Mouse (Mus musculus): ENCODE measurements around the gene Siah3. TPM values are rescaled to one million over a fixed set of nuclear protein-coding genes. Genes with fewer than 3 reads are reported as not detected.

Siah3 gene
- total RNA-seq, 2 experiments from 2014 or later, result not detected

GRCm38 (mm10) chr14:75519668-75520067 is 63.9 kb downstream of the Siah3 start:
- no peak for DNase-seq (ENCODE audit: low spot score)

DNA sequence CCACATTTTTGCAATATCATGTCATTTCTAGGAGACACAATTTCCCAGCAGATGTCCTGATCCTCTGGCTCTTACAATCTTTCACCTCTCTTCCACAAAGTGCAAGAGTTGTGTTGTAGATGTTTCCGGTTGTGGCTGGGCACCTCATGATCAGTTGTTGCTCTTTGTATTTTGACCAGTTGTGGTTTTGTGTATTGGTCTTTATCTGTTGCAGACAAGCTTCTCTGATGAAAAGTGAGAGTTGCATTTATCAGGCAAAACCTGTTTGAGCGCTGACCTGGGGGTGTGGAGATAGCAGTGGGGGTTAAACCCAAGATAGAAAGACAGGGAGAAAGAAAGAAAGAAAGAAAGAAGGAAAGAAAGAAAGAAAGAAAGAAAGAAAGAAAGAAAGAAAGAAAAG is 68.9 kb downstream of the Siah3 start:
- no peak for DNase-seq (ENCODE audit: low spot score)

GRCm38 (mm10) chr14:75525376-75526145 is 69.8 kb downstream of the Siah3 start:
- no peak for DNase-seq (ENCODE audit: low spot score)

DNA sequence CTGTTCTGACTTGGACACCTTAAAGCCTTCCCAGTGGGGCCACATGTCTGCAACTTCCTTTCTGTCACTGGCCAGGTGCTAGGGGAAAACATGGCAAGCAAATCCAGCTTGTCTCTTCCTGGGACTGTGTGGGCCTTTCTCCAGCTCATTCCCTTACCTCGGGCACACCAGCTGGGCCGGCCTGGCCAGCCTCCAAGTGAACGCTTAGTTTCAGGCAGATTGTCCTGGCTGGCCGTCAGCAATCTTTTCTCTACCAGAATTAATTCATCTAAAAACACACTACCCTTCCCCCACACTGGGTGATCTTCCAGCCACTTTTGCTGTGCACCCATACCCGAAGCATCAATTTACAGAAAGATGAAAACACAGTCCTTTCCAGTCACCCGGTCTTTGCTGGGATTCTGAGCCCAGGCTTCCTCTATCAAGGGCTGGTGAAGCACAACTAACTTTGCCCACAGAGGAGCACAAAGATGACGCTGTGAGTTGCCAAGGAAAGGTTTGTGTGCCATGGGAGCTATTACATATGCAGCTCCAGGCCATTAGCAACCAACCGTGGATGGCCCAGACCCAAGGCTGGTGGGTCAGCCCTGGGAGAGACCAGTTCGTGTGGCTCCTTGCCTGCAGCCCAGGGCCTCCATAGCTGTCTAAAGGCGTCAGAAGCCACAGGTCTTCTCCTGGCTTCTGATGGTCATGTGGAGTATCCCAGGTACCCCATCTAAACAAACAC is 71.8 kb downstream of the Siah3 start:
- DNase-seq (ENCODE audit: low spot score), result peak; percentile 2

- DNase-seq (ENCODE audit: low spot score), result no peak
Observed at GRCm38 (mm10) chr14:75530815-75531353, 75.1 kb downstream of the Siah3 start.

GRCm38 (mm10) chr14:75539205-75539604 is 83.4 kb downstream of the Siah3 start:
- DNase-seq (ENCODE audit: low spot score), result no peak

GRCm38 (mm10) chr14:75540216-75540995 is 84.6 kb downstream of the Siah3 start:
- no peak for DNase-seq (ENCODE audit: low spot score)

DNA sequence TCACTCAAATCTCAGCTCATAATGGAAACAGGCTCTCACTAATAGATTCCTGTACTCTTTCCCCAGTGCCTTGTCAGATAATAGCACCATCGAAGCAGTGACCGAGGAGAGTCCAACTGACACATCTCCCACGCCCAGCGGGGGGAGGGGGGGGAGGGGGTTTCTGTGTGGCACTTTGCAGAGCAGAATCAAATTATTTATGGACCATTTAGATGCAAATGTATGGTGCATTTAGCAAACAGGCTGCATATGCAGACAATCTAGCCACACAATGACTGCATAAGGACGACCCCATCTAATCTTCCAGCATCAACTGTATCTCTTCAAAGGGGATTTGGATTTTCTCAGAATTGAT is 85.2 kb downstream of the Siah3 start:
- DNase-seq (ENCODE audit: low spot score), result no peak

GRCm38 (mm10) chr14:75541731-75542130 is 85.9 kb downstream of the Siah3 start:
- no peak for DNase-seq (ENCODE audit: low spot score)

GRCm38 (mm10) chr14:75561577-75562331 is 106.0 kb downstream of the Siah3 start:
- DNase-seq (ENCODE audit: low spot score), result peak; percentile 6

- DNase-seq (ENCODE audit: low spot score), result no peak
Observed at GRCm38 (mm10) chr14:75565534-75566140, 109.9 kb downstream of the Siah3 start.

GRCm38 (mm10) chr14:75566303-75566702 is 110.5 kb downstream of the Siah3 start:
- no peak for DNase-seq (ENCODE audit: low spot score)

- no peak for DNase-seq (ENCODE audit: low spot score)
Observed at GRCm38 (mm10) chr14:75579010-75579409, 123.2 kb downstream of the Siah3 start.

Other genes with a start within 250 kb of the Siah3 start
- not detected for gene Cpb2, start 213.7 kb upstream of the Siah3 start, total RNA-seq (2021)
- gene Zc3h13, start 171.6 kb upstream of the Siah3 start, total RNA-seq (2021), result 10 to 100 TPM; 13.4 to 15.2 TPM
- not detected for gene Spert, start 137.1 kb downstream of the Siah3 start, total RNA-seq (2021)
- gene Erich6b, start 186.3 kb downstream of the Siah3 start, total RNA-seq (2021), result not detected